Mouse (Mus musculus) CH12.LX (cell line): ENCODE measurements around the gene Foxa3.

ENCODE experiments used
- EP300 ChIP-seq: IDR thresholded peaks from 2 replicates; pipeline ENCODE4 v1.6.1; 2011; ENCODE audit warnings: low read length, improper control_type of control experiment
- MAZ ChIP-seq: IDR thresholded peaks from 2 replicates; pipeline ENCODE4 v1.6.1; 2012; ENCODE audit warnings: low read depth, mild to moderate bottlenecking, inconsistent platforms, low read length, improper control_type of control experiment, moderate library complexity
- POLR2A ChIP-seq: IDR thresholded peaks from 2 replicates; pipeline ENCODE4 v1.6.1; 2011; ENCODE audit warnings: low read depth, mild to moderate bottlenecking, improper control_type of control experiment, low read length
- USF1 ChIP-seq: IDR thresholded peaks from 2 replicates; pipeline ENCODE4 v1.6.1; 2014; ENCODE audit warnings: low read depth, mild to moderate bottlenecking, inconsistent platforms, low read length, improper control_type of control experiment
- ZNF384 ChIP-seq: IDR thresholded peaks from 2 replicates; pipeline ENCODE4 v1.6.1; 2012; ENCODE audit warnings: low read depth, low read length, improper control_type of control experiment, inconsistent platforms

- TF ChIP-seq POLR2A: no peak
- TF ChIP-seq ZNF384: no peak
- TF ChIP-seq USF1: no peak
- no peak for TF ChIP-seq EP300
- no peak for TF ChIP-seq MAZ
Observed at GRCm38 (mm10) chr7:19054047-19054776, 30.9 kb upstream of the Foxa3 start, which contains the start of gene Rsph6a.
